Mouse (Mus musculus): Measurements from ENCODE around the gene Tmem176a.
"Not testable (repeated sequence)": the region's sequence is repeated elsewhere in the genome, so short reads cannot be mapped to it uniquely, and the experiment has no call there.

Gene Tmem176a

GRCm38 (mm10) chr6:48840371-48840969 lies at the start of gene Tmem176a:
Tmem176a (plus strand) TSS chr6:48840919.
- no peak for DNase-seq (ENCODE audit: low read depth in 1 of 2, low spot score in 2 of 2)

GRCm38 (mm10) chr6:48801897-48802296 lies 38.8 kb upstream of the Tmem176a start:
- no peak for DNase-seq (ENCODE audit: low read depth in 1 of 2, low spot score in 2 of 2)

- no peak for DNase-seq (ENCODE audit: low read depth in 1 of 2, low spot score in 2 of 2)
Measured at GRCm38 (mm10) chr6:48803406-48804051, 37.2 kb upstream of the Tmem176a start.

GRCm38 (mm10) chr6:48804346-48804745 lies 36.4 kb upstream of the Tmem176a start:
- no peak for DNase-seq (ENCODE audit: low read depth in 1 of 2, low spot score in 2 of 2)

GRCm38 (mm10) chr6:48806746-48807145 lies 34.0 kb upstream of the Tmem176a start:
- DNase-seq (ENCODE audit: low read depth in 1 of 2, low spot score in 2 of 2): no peak

GRCm38 (mm10) chr6:48809494-48810219 lies 31.1 kb upstream of the Tmem176a start:
- no peak for DNase-seq (ENCODE audit: low read depth in 1 of 2, low spot score in 2 of 2)

GRCm38 (mm10) chr6:48815013-48815412 lies 25.7 kb upstream of the Tmem176a start:
- no peak for DNase-seq (ENCODE audit: low read depth in 1 of 2, low spot score in 2 of 2)

GRCm38 (mm10) chr6:48817815-48818214 lies 22.9 kb upstream of the Tmem176a start:
- peak; percentile 56 to 66 for DNase-seq (ENCODE audit: low read depth in 1 of 2, low spot score in 2 of 2)

GRCm38 (mm10) chr6:48821991-48822785 lies 18.5 kb upstream of the Tmem176a start:
- DNase-seq (ENCODE audit: low read depth in 1 of 2, low spot score in 2 of 2): not testable (repeated sequence)

GRCm38 (mm10) chr6:48825016-48825415 lies 15.7 kb upstream of the Tmem176a start:
- no peak for DNase-seq (ENCODE audit: low read depth in 1 of 2, low spot score in 2 of 2)

GRCm38 (mm10) chr6:48828976-48829375 lies 11.7 kb upstream of the Tmem176a start:
- no peak for DNase-seq (ENCODE audit: low read depth in 1 of 2, low spot score in 2 of 2)

- no peak for DNase-seq (ENCODE audit: low read depth in 1 of 2, low spot score in 2 of 2)
Measured at GRCm38 (mm10) chr6:48829651-48830050, 11.1 kb upstream of the Tmem176a start.

GRCm38 (mm10) chr6:48830241-48830640 lies 10.5 kb upstream of the Tmem176a start:
- no peak for DNase-seq (ENCODE audit: low read depth in 1 of 2, low spot score in 2 of 2)

GRCm38 (mm10) chr6:48831141-48831540 lies 9.6 kb upstream of the Tmem176a start:
- DNase-seq (ENCODE audit: low read depth in 1 of 2, low spot score in 2 of 2): no peak

- no peak for DNase-seq (ENCODE audit: low read depth in 1 of 2, low spot score in 2 of 2)
Measured at GRCm38 (mm10) chr6:48832426-48832825, 8.3 kb upstream of the Tmem176a start.

- DNase-seq (ENCODE audit: low read depth in 1 of 2, low spot score in 2 of 2): no peak
Measured at GRCm38 (mm10) chr6:48833515-48833914, 7.2 kb upstream of the Tmem176a start.

- DNase-seq (ENCODE audit: low read depth in 1 of 2, low spot score in 2 of 2): no peak
Measured at GRCm38 (mm10) chr6:48835241-48835640, 5.5 kb upstream of the Tmem176a start.

GRCm38 (mm10) chr6:48836146-48836545 lies 4.6 kb upstream of the Tmem176a start:
- DNase-seq (ENCODE audit: low read depth in 1 of 2, low spot score in 2 of 2): no peak

- DNase-seq (ENCODE audit: low read depth in 1 of 2, low spot score in 2 of 2): no peak
Measured at GRCm38 (mm10) chr6:48837516-48837915, 3.2 kb upstream of the Tmem176a start.

- DNase-seq (ENCODE audit: low read depth in 1 of 2, low spot score in 2 of 2): no peak
Measured at GRCm38 (mm10) chr6:48838321-48839080, 2.2 kb upstream of the Tmem176a start.
